Mouse (Mus musculus) midbrain, postnatal 0 days (tissue): ENCODE measurements at regions not wholly inside any gene's neighbourhood (a gene's known extent, or its start where the extent isn't known, plus 50 kb on each side); places are given as distances from the start of the nearest gene placed in this dataset.
"Not testable (repeated sequence)": the region's sequence is repeated elsewhere in the genome, so short reads cannot be mapped to it uniquely, and the experiment has no call there.

ENCODE experiments used
- ATAC-seq: fragments of 200-750 bp; cut with Nextera tagmentation; 2 replicates; pipeline ENCODE4 v1.8.0; 2017; ENCODE audit warnings: moderate number of reproducible peaks, mild to moderate bottlenecking, moderate TSS enrichment, moderate library complexity; ENCODE audit not compliant: low FRiP score
- DNase-seq: peaks from one replicate; pipeline ENCODE4 v3.0.0-alpha.2; 2015; ENCODE audit warnings: low spot score
- H3K27ac ChIP-seq: fragments of 300-500 bp; sonication (generic); 2 replicates; pipeline ENCODE4 v1.5.1; 2014; ENCODE audit warnings: low read depth, mild to moderate bottlenecking, low read length, mixed read lengths
- H3K27me3 ChIP-seq: fragments of 300-500 bp; sonication (generic); 2 replicates; pipeline ENCODE4 v1.6.1; 2014; ENCODE audit warnings: low read length, control low read depth, mixed read lengths; ENCODE audit not compliant: insufficient read depth
- H3K36me3 ChIP-seq: fragments of 300-500 bp; sonication (generic); 2 replicates; pipeline ENCODE4 v1.6.1; 2014; ENCODE audit warnings: low read length, control low read depth, mixed read lengths; ENCODE audit not compliant: insufficient read depth
- H3K4me1 ChIP-seq: fragments of 300-500 bp; sonication (generic); 2 replicates; pipeline ENCODE4 v1.6.1; 2014; ENCODE audit warnings: mild to moderate bottlenecking, control low read depth, antibody characterized with exemption, low read length, mixed read lengths; ENCODE audit not compliant: insufficient read depth
- H3K4me2 ChIP-seq: fragments of 300-500 bp; sonication (generic); 2 replicates; pipeline ENCODE4 v1.6.1; 2014; ENCODE audit warnings: low read depth, mild to moderate bottlenecking, low read length, mixed read lengths; ENCODE audit not compliant: poor library complexity, severe bottlenecking
- H3K4me3 ChIP-seq: fragments of 300-500 bp; sonication (generic); 2 replicates; pipeline ENCODE4 v1.5.1; 2014; ENCODE audit warnings: low read depth, mild to moderate bottlenecking, low read length, moderate library complexity
- H3K9ac ChIP-seq: fragments of 300-500 bp; sonication (generic); replicated peaks from 2 replicates; pipeline ENCODE4 v1.6.1; 2014; ENCODE audit warnings: mild to moderate bottlenecking, low read length, moderate library complexity, mixed read lengths; ENCODE audit not compliant: poor library complexity, severe bottlenecking
- H3K9me3 ChIP-seq: fragments of 300-500 bp; sonication (generic); 2 replicates; pipeline ENCODE4 v1.6.1; 2016; ENCODE audit warnings: low read length, control low read depth
- CTCF ChIP-seq: IDR thresholded peaks from 2 replicates; pipeline ENCODE4 v1.5.1; 2016; ENCODE audit warnings: antibody characterized with exemption, mild to moderate bottlenecking
- WGBS: fragments of 180-500 bp; shearing (Covaris S2); extraction: QIAGEN DNeasy Blood & Tissue Kit; methylation state at CpG from one replicate; pipeline ENCODE4 v1.1.7; 2014; 5-methylcytosine and 5-hydroxymethylcytosine counted together

DNA sequence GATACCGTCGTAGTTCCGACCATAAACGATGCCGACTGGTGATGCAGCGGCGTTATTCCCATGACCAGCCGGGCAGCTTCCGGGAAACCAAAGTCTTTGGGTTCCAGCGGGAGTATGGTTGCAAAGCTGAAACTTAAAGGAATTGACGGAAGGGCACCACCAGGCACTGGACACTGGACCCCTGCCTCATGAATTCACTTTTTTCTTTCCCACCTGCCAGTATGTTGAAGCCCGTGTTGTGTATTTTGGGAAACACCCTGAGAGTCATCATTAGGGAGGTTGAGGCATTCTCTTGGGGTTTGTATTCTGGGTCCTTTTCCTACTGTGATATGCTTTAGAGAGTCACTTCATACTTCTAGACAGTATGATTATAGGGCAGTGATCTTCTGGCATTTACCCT lies 197.9 kb downstream of the Samd9l start:
- not testable (repeated sequence) for H3K27ac ChIP-seq, H3K4me3 ChIP-seq
- WGBS, result 54% methylated on average over 12 of the region's 12 CpGs

DNA sequence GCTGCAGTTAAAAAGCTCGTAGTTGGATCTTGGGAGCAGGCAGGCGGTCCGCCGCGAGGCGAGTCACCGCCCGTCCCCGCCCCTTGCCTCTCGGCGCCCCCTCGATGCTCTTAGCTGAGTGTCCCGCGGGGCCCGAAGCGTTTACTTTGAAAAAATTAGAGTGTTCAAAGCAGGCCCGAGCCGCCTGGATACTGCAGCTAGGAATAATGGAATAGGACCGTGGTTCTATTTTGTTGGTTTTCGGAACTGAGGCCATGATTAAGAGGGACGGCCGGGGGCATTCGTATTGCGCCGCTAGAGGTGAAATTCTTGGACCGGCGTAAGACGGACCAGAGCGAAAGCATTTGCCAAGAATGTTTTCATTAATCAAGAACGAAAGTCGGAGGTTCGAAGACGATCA lies 198.3 kb downstream of the Samd9l start:
- no peak for TF ChIP-seq CTCF
- DNase-seq (no peak), ATAC-seq (no peak)
- Histone ChIP-seq H3K27me3 (no peaks in the 10 kb centered on the region), H3K4me3 (no peak overlapping the region), H3K36me3 (no peaks in the 10 kb centered on the region), H3K9me3 (peaks cover 3% of the 10 kb centered on the region; the same call in 1 of the 2 replicates), H3K9ac (no peak overlapping the region), H3K4me1 (no peaks in the 10 kb centered on the region), H3K27ac (no peak overlapping the region), H3K4me2 (no peak overlapping the region)
- WGBS, result 72% methylated on average over 28 of the region's 33 CpGs

More for the DNA sequence above, 197.9 kb downstream of the Samd9l start:
- H3K4me2 ChIP-seq, ATAC-seq, H3K4me1 ChIP-seq, H3K9ac ChIP-seq, H3K36me3 ChIP-seq, H3K27me3 ChIP-seq, DNase-seq, H3K9me3 ChIP-seq: not testable (repeated sequence)

DNA sequence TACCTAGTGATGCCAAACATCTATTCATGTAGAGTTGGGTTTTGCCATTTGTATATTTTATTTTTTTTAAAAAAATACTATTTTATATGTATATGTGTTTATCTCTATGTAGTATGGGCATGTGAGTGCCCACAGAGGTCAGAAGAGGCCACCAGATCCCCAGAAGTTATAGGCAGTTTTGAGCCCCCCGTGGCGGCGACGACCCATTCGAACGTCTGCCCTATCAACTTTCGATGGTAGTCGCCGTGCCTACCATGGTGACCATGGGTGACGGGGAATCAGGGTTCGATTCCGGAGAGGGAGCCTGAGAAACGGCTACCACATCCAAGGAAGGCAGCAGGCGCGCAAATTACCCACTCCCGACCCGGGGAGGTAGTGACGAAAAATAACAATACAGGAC lies 198.8 kb downstream of the Samd9l start:
- not testable (repeated sequence) for H3K9me3 ChIP-seq, H3K4me2 ChIP-seq, H3K36me3 ChIP-seq, DNase-seq, H3K4me3 ChIP-seq, H3K9ac ChIP-seq, ATAC-seq, H3K27ac ChIP-seq, H3K27me3 ChIP-seq, H3K4me1 ChIP-seq
- WGBS, result 95% methylated on average over 16 of the region's 18 CpGs

- H3K27me3 ChIP-seq, H3K4me1 ChIP-seq, DNase-seq, H3K27ac ChIP-seq, H3K9me3 ChIP-seq, ATAC-seq, H3K9ac ChIP-seq, H3K4me2 ChIP-seq, H3K4me3 ChIP-seq, H3K36me3 ChIP-seq: not testable (repeated sequence)
- 47% methylated on average over 1 of the region's 1 CpGs for WGBS
Observed at GRCm38 (mm10) chr6:3192424-3192820, 206.9 kb downstream of the Samd9l start.

DNA sequence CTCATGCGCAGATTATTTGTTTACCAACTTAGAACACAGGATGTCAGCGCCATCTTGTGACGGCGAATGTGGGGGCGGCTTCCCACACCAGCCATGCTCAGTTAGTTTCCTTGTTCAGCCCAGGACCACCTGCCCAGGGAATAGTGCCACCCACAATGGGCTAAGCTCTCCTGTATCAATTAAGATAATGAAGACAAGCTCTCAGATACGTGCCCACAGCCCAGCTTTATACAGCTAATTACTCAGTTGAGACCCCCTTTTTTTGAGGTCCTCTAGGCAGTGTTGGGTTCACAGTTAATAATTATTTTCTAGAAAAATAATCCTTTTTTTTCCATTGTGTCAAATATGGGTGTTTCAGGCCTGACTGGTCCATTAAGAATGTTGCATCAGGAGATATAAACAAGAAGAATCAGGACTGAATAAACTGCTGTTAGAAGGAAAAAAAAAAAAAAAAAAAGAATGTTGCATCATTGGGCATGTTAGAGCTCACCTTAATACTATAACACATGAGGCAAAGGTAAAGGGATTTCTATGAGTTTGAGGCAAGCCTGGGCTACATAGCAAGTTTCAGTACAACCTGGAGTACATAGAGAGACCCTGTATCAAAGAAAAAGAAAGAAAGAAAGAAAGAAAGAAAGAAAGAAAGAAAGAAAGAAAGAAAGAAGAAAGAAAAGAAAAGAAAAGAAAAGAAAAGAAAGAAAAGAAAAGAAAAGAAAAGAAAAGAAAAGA lies 207.5 kb downstream of the Samd9l start:
- H3K9ac ChIP-seq, ATAC-seq, H3K36me3 ChIP-seq, H3K9me3 ChIP-seq, H3K4me3 ChIP-seq, H3K4me2 ChIP-seq, H3K27me3 ChIP-seq, H3K4me1 ChIP-seq, DNase-seq, H3K27ac ChIP-seq: not testable (repeated sequence)
- 83% methylated on average over 5 of the region's 6 CpGs for WGBS

- DNase-seq, result peak; percentile 52
- Histone ChIP-seq H3K36me3 (no peaks in the 10 kb centered on the region), H3K9ac (no peak overlapping the region), H3K27me3 (no peaks in the 10 kb centered on the region), H3K9me3 (peaks cover 24% of the 10 kb centered on the region), H3K4me3 (no peak overlapping the region), H3K27ac (no peak overlapping the region), H3K4me1 (no peaks in the 10 kb centered on the region), H3K4me2 (no peak overlapping the region)
- peak; percentile 50 for TF ChIP-seq CTCF
- 44% methylated on average over 5 of the region's 5 CpGs for WGBS
- peak; percentile 32; the same call in 1 of the 2 replicates for ATAC-seq
Observed at GRCm38 (mm10) chr6:3183819-3184199, 215.6 kb downstream of the Samd9l start.
